Mouse (Mus musculus) megakaryocyte, embryonic 14.5 days (primary cell): ENCODE measurements around the gene Nrgn.

Experiments used
- FLI1 ChIP-seq: IDR thresholded peaks from 2 replicates; pipeline ENCODE4 v1.6.1; 2012; ENCODE audit warnings: low read length, inconsistent platforms, mixed read lengths
- GATA1 ChIP-seq: IDR thresholded peaks from 3 replicates; pipeline ENCODE4 v1.6.1; 2012; ENCODE audit warnings: mixed read lengths, low read length, inconsistent platforms, borderline replicate concordance

DNA sequence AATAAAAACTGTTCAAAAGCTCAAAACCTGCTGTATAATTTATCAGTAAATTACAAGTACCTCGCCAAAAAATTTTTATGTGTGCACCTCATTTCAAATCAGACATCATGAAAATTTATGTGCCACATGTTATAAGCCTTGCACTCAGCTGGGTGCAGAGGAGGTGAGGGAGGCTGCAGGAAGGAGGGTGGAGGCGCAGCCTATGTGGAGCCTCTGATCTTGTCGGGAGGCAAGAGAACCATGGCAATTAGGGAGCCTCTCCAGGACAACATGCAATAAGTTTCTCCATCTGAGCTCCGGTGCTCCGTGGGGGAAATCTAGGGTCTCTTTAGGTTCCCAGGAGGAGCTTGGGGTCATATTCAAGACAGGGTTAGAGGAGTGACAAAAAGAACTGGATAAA is 14.8 kb upstream of the Nrgn start:
- TF ChIP-seq GATA1 (no peak), FLI1 (no peak)
